Mouse (Mus musculus): Measurements from ENCODE around the gene B3gnt7. TPM values are rescaled to one million over a fixed set of nuclear protein-coding genes. Genes with fewer than 3 reads are reported as not detected.

B3gnt7 gene
- total RNA-seq (2021) = under 1 TPM; 0.21 to 0.28 TPM

- intact Hi-C loops (cut with DNase I) = no loop called here
These were observed at the start of gene B3gnt7 for GRCm38 (mm10) chr1:86302532-86302931. Gene B3gnt7, plus strand, starts transcription at chr1:86302832.

DNA sequence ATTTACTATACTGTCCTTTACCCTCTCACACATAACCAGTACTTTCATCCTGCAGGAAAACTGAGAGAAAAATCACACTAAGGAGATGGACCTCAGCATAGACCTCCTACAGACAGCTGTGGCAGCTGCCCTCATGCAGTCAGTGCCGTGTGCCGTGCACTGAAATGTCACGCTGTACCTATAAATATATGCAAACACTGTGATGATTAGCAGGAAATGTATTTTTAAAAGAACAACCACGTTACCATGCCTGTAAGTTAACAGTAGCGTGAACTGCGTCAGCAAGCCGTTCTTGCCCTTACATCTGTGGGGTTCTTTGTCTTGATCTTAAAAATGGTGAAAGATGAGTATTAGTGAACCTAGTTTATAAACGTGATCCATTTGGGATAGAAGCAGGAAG, 49.2 kb upstream of the B3gnt7 start:
- intact Hi-C loops (cut with DNase I) = no loop called here
- DNase-seq (ENCODE audit: low spot score) = no peak

More at GRCm38 (mm10) chr1:86302532-86302931, at the start of gene B3gnt7:
- DNase-seq (ENCODE audit: low spot score) = no peak

GRCm38 (mm10) chr1:86256311-86256710, 46.3 kb upstream of the B3gnt7 start:
- intact Hi-C loops (cut with DNase I) = no loop called here
- no peak for DNase-seq (ENCODE audit: low spot score)

DNA sequence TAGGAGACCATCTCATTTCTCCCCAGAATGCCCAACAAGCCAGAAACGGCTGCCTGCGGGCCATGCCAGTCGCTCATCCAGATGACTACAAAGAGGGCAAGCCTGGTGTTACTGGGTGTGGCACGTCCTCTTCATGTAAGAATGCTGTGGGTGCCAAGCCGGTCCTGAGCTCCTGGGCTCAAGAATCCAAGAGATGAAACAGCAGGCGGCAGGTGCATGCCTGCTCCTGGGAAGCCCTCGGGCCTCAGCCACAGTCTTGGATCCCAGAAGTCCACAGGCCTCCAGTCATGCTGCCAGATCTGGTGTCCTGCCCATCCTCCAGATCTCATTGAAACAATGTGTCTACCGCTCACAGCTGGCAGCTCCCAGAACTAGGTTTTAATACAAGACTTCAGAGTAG, 45.4 kb upstream of the B3gnt7 start:
- DNase-seq (ENCODE audit: low spot score) = no peak
- intact Hi-C loops (cut with DNase I) = no loop called here

DNA sequence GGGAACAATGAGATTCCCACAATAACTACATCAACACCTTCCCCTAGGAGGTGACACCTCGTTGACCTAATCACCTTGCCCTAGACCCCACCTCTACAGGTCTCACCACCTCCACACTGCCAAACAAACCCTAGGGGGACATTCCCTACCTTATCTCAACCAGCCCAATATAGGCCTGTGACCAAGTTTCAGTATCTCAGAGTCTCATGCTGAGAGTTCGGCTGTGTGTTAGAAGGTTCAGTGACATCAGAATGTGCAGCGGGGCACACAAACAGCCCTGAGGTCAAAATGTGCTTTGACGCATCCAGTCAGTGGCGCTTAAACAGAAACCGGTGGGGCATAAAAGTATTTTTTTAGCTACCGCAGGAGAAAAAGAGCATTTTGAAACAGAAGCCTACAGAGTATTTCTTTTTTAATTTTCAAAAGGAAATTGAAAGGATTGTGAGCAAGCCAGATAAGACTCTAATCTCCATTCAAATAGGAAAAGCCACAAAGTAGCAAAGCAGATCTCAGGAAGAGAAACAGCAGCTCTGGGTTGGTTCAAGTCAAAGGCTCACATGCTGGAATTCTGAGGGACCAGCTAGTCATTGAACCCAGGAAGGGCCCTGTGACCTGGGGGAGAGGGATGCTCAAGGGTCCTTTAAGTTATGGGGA, 44.3 kb upstream of the B3gnt7 start:
- intact Hi-C loops (cut with DNase I) = no loop called here
- DNase-seq (ENCODE audit: low spot score) = no peak

DNA sequence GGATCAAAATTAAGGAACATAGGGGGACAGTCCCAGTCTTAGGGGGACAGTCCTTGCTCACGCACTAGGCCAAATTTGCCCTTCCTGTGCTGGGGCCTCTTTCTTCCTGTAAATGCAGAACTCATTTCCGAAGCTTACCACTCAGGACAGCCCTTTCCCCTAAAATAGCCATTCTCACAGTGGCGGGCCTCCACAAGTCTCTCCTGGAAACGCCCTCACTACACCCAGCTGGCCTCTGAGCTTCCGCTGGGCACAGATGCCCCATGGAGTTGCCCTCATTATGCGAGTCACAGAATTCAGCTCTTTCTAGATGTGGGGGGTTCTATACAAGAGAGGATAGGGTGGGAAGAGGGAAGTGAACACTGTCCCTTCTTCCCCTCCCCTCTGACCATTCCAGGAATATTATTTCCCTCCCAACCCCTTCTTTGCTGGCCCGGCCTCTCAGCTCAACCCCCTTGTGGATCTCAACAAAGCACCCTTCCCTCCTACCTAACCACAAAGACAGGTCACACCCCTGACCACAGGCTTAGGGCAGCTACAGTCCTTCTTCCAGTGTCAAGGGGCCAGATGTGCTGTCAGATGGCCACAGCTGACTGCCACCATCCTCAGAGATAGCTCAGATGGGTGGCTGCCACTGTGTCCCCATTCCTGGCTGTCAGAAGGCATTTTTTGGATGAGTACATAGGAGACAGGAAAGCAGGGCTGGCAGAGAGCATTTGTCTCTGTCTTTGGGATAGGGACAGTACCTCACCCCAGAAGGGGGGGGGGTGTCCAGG, 38.9 kb upstream of the B3gnt7 start:
- DNase-seq (ENCODE audit: low spot score) = no peak
- intact Hi-C loops (cut with DNase I) = no loop called here

DNA sequence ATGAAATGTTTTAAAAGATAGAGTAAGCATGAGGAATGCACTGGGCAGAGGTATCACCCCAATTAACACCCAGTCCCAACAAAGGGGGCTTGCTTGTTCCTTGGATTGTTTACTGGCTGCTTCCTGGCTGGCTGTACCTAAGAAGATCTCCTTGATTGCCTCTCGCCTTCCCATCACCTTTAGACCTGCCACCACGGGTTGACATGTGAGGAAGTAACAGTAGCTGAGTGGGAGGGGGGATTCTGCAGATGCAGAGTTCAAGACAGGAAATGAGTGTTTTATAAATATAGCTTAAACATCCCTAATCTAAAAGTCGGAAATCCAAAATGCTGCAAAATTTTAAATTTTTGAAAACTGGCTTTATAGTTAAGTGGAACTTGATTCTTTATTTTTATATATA, 37.6 kb upstream of the B3gnt7 start:
- intact Hi-C loops (cut with DNase I) = no loop called here
- no peak for DNase-seq (ENCODE audit: low spot score)

DNA sequence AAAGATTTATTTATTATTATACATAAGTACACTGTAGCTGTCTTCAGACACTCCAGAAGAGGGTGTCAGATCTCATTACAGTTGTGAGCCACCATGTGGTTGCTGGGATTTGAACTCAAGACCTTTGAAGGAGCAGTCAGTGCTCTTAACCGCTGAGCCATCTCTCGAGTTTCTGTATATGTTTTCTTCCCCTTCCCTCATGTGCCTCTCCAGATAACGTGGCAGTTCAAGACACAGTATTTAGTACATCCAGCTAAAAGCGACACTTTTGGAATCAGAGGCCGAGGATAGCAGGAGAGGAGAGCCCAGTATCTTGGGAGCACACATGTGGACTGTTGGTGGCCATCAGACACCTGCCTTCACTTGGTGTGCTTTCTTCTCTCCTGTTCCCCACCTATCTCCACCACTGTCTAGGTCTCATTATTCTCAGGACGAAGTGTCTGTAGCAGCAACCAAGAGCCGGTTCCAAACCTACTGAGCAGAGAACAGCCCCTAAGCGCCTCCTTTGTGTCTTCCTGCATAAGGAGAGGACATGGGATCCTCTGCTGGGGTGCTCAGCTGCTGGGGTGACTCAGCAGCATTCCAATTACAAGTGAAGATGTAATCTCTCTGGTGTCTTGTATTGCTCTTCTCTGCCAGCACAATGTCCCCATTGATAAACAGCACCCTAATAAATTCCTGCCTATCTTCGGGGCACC, 34.0 kb upstream of the B3gnt7 start:
- intact Hi-C loops (cut with DNase I) = no loop called here
- DNase-seq (ENCODE audit: low spot score) = no peak

DNA sequence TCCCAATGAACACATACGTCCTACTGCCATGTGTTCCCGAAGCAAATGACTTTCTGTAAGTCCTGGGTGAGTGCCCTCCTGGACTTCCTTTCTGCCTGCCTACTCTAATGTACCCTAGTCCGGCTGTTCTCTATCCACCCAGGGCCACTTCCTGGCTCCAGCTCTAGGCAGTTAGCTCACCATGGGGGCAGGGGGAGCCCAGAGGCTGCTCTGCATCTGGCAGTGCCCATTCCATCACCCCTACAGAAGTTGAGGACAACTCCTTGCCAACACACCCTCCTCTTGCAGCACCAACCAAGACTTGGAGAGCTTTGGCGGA, 33.5 kb upstream of the B3gnt7 start:
- no peak for DNase-seq (ENCODE audit: low spot score)
- intact Hi-C loops (cut with DNase I) = no loop called here

DNA sequence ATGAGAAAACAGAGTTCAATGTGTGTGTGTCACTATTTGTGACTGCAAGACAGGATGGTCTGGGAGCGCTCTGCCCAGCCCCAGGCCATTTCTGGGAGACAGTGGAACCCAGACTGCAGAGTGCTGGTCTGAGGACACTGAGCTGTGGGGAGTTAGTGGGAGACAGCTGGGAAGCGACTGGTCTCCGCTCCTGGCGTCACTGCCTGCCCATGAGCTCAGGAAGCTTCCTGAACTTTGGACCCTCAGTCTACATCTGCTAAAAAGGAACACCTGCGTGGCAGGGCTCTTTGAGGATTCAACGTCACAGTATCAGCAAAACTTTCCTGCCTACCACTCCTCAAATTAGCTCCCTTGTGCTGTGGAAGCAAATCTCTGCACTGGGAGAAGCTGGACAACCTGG, 30.9 kb upstream of the B3gnt7 start:
- no peak for DNase-seq (ENCODE audit: low spot score)
- intact Hi-C loops (cut with DNase I) = no loop called here

DNA sequence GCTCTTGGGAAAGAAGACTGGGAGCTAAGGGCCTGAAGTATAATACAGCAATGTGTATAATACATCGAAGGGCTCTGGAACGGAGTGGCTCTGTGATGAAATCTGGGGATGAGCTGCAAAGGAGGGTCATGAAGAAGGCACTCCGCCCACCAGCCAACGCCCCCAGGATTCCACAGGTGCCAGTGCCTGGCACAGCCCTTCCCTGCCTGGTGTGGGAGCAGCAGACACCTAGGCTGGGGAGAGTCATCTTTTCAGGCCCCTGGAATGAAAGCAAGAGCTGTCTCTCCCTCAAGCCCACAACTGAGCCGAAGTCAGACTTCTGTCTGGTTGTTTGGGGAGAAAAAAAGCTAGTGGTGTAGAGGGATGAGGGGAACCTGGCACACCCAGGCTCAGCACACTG, 25.6 kb upstream of the B3gnt7 start:
- intact Hi-C loops (cut with DNase I) = no loop called here
- no peak for DNase-seq (ENCODE audit: low spot score)

DNA sequence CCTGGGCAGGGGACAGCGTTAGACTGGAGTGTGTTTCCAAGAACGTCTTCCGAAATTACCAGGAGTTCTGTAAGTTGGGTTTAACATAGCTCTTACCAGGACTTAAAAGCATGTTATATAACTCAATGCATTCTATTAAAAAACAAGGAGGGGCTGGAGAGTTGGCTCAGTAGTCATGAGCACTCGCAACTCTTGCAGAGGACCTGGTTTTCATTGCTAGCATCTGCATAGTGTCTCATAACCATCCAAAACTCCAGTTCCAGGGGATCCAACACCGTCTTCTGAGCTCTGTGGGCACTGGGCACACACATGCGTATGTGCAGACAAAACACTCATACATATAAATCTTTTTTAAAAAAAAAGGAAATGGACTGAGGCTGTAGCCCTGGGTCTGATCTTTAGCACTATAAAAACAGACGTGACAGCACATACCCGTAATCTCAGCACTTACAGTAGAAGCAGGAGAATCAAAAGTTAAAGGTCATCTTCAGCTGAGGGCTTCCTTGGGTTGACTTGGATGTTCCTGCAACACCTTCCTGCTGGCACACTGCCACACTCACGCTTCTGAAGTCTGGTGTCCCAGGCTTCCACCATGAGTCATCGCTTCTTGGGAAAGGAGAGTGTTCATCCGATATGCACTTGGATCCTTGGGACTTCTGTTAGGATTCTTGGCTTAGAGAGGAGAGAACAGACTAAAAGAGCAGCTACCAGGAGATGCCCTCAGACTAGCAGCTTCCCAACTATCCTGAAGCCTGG, 20.7 kb upstream of the B3gnt7 start:
- no peak for DNase-seq (ENCODE audit: low spot score)
- intact Hi-C loops (cut with DNase I) = no loop called here

- intact Hi-C loops (cut with DNase I) = no loop called here
- DNase-seq (ENCODE audit: low spot score) = no peak
These were observed 18.5 kb upstream of the B3gnt7 start for GRCm38 (mm10) chr1:86284101-86284500.

- no peak for DNase-seq (ENCODE audit: low spot score)
- intact Hi-C loops (cut with DNase I) = no loop called here
These were observed 17.3 kb upstream of the B3gnt7 start for GRCm38 (mm10) chr1:86285295-86285694.

DNA sequence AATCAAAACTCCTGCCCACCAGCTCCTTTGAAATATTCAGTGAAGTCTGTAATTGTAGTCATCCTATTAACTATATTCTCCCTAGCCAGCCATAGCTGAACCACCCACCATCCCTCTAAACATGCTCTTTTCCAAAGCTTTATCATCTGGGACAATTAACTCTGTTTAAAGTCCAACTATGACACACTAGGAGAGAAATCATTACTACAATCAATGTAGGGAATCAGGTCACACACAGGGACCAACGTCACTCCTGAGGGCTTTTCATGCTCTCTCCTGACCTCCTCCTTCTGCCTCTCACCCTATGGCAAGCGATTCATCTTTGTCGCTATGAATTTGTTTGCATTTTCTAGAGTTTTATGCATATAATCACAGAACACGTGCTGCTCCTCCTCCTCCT, 15.2 kb upstream of the B3gnt7 start:
- no peak for DNase-seq (ENCODE audit: low spot score)
- intact Hi-C loops (cut with DNase I) = no loop called here

GRCm38 (mm10) chr1:86290452-86290851, 12.2 kb upstream of the B3gnt7 start:
- DNase-seq (ENCODE audit: low spot score) = no peak
- intact Hi-C loops (cut with DNase I) = no loop called here

DNA sequence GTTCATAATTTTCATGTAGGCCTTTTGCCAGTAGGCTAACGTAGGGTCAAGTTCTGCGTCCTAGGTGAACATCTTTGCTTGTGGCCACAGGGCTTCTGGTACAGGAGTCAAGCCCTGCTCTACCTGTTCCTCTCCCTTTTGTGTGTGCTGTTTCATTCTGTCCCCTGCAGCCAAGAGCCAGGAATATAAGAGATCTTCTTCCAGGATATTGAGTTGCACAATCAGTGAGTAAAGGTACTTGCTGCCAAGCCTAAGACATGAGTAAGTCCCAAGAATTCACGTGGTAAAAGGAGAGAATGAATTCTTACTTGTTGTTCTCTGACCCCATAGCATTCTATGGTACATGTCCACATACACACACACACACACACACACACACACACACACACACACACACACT, 9.5 kb upstream of the B3gnt7 start:
- no peak for DNase-seq (ENCODE audit: low spot score)
- intact Hi-C loops (cut with DNase I) = no loop called here

DNA sequence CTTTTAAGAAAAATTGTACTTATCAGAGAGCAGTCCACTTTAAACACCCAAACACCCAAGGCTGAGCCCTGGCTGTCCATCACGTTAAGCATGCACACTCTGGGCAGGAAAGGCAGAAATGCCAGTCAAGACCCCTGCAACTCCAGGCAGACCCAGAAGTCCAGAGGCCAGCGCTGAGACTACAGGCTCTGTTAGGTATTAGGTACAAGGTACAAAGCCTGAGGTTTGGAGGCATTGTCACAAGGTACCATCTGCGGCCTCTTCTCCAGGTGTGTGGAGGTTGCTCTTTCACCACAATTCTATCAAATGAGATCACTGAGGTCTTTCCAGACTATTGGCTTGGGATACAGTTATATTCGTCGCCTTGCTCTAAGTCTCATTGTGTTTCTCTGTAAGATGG, 8.8 kb upstream of the B3gnt7 start:
- DNase-seq (ENCODE audit: low spot score) = no peak
- intact Hi-C loops (cut with DNase I) = no loop called here

DNA sequence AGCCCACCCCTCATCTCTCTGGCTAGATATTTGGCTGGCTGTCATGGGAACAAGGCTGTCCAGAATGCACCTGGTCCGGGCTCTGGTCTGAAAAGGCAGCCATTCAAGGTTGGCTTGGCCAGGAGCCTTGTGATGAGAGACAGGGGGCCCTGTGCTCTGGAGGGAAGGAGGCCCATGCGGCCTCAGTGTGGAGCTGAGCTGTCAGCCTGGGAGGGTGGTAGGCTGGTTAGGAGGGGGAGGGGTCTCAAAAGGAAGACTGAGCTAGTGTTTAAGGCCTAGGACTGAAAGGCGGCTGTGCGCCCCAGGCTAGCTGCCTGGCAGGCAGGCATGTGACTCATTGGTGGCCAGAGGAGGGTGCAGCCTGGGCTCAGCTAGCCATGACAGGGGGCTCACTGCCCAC, 8.2 kb upstream of the B3gnt7 start:
- no peak for DNase-seq (ENCODE audit: low spot score)
- intact Hi-C loops (cut with DNase I) = no loop called here

DNA sequence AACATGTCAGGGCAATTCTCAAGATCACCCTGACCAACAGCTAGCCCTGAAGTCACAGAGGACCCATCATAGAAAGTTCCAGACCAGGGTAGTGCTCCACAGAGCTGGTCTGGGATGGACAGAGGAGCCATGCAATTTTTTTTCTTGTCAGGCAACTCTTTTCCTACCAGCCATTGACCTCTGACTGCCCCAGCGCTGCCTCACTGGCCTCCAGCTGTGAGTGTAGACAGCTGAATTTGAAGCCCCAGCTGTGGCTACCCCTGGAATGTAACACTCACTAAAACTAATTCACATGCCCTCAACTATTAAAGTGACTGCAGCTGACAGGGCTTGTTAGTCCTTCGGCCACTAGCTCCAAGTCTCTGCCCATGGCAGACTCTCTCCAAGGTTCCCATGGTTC, 2.5 kb upstream of the B3gnt7 start:
- no peak for DNase-seq (ENCODE audit: low spot score)
- intact Hi-C loops (cut with DNase I) = no loop called here

DNA sequence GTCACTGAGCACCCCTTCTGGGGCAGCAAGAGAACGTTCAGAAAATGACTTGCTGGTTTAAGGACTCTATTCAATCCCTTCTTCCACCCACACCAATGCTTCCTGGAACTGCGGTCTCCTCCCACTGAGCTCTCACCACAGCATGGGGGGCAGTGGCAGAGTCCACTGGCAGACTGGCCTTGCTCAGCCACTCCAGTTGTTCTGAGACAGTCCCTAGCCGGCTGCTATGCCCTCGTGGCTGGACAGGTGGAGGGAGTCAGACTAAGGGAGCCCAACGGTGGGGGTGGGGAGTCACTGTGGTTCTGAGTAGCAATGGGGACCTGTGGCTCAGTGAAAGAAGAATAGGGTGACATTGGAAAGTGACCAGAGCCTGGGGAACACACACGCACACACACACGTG, 1.9 kb upstream of the B3gnt7 start:
- DNase-seq (ENCODE audit: low spot score) = no peak

More for the DNA sequence above, 1.9 kb upstream of the B3gnt7 start:
- intact Hi-C loops (cut with DNase I) = no loop called here
